ENCODE assay signal across 23 mouse cellular contexts in the genomic region with DNA sequence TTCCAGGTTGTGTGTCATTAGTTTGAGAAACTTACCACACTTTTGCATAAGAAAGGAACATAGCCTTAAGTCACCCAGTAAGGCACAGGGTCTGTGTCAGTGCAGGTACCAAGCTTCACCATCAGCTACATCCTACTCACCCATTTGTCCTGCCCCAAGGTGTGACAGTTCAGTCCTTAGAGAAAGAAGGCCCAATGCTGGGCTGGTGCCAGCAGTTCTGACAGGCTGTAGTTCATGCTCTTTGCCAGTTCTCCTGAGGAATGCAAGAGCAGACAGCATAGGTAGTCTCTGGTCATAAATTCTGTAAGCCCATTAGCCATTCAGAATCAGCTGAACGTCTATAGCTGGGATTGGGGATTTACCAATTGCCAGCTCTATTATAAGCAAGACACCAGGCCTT. TPM values are rescaled to one million over a fixed set of nuclear protein-coding genes. Genes with fewer than 3 reads are reported as not detected.
DNase-seq lines count a peak whose midpoint lies in the region; ATAC-seq and TF ChIP-seq lines count a peak whose summit lies in the region.
"Had no signal": no experiment of that assay in that cellular context is flagged by ENCODE, and none has a peak within 500 bp of the region (broad histone marks: within the 10 kb centered on the region; RNA-seq: fewer than 3 reads in every experiment).

No protein-coding gene starts in this region.

- no peak overlapping the region for H3K27ac ChIP-seq in kidney, adult 2 months (ENCODE audit: insufficient read depth, low read depth, low read length)
- no peak overlapping the region for H3K27ac ChIP-seq in kidney, embryonic 16.5 days (ENCODE audit: low read length)
- H3K27ac ChIP-seq in kidney, embryonic 14.5 days (ENCODE audit: low read depth, low read length) = no peak overlapping the region
- H3K27ac ChIP-seq in olfactory bulb, adult 2 months (ENCODE audit: insufficient read depth, low read depth, low read length) = peak overlapping the region; percentile 91
- H3K27ac ChIP-seq: embryonic facial prominence, embryonic 10.5 days; embryonic facial prominence, embryonic 12.5 days; forebrain, embryonic 13.5 days; forebrain, embryonic 15.5 days had no signal

- no peaks in the 10 kb centered on the region for H3K36me3 ChIP-seq in kidney, adult 2 months (ENCODE audit: control insufficient read depth, insufficient read depth, low read length)
- no peaks in the 10 kb centered on the region for H3K36me3 ChIP-seq in kidney, embryonic 16.5 days (ENCODE audit: insufficient read depth, low read length)
- H3K36me3 ChIP-seq in kidney, embryonic 14.5 days (ENCODE audit: control insufficient read depth, insufficient read depth, low read length) = no peaks in the 10 kb centered on the region
- H3K36me3 ChIP-seq: embryonic facial prominence, embryonic 10.5 days; embryonic facial prominence, embryonic 12.5 days; forebrain, embryonic 15.5 days; G1E had no signal

- no peak for ATAC-seq in kidney, embryonic 16.5 days (ENCODE audit: low FRiP score, low TSS enrichment)
- no peak for ATAC-seq in kidney, embryonic 14.5 days (ENCODE audit: low FRiP score, low TSS enrichment)
- ATAC-seq: activated CD4-positive, CD25-positive, alpha-beta regulatory T cell, adult 4 months; CD4-positive, CD25-positive, alpha-beta regulatory T cell, adult 4 months; forebrain, embryonic 13.5 days; forebrain, embryonic 15.5 days; Patski had no signal

- no peak overlapping the region for H3K4me2 ChIP-seq in kidney, embryonic 16.5 days (replicated peaks; ENCODE audit: low read depth, low read length)
- no peak overlapping the region for H3K4me2 ChIP-seq in kidney, embryonic 14.5 days (replicated peaks; ENCODE audit: low read depth, low read length)
- H3K4me2 ChIP-seq: embryonic facial prominence, embryonic 12.5 days; forebrain, embryonic 13.5 days; forebrain, embryonic 15.5 days had no signal

- WGBS in kidney, adult 2 months = 29% methylated on average over 1 of the region's 1 CpGs
- 35% methylated on average over 1 of the region's 1 CpGs for WGBS in kidney, embryonic 16.5 days
- WGBS in kidney, embryonic 14.5 days = 39% methylated on average over 1 of the region's 1 CpGs
- WGBS in olfactory bulb, adult 2 months = 15% methylated on average over 1 of the region's 1 CpGs

- H3K9ac ChIP-seq in kidney, embryonic 16.5 days (replicated peaks; ENCODE audit: low read length) = no peak overlapping the region
- no peak overlapping the region for H3K9ac ChIP-seq in kidney, embryonic 14.5 days (ENCODE audit: low read depth, low read length)
- H3K9ac ChIP-seq: embryonic facial prominence, embryonic 12.5 days; forebrain, embryonic 13.5 days; forebrain, embryonic 15.5 days had no signal

- peak; percentile 16 for DNase-seq in adrenal gland, postnatal 25 days
- no peak for DNase-seq in adrenal gland, adult 8-10 months
- peak; percentile 17 for DNase-seq in kidney, adult 2 months
- DNase-seq in kidney, postnatal 14 days = peak; percentile 6
- DNase-seq: adrenal gland, postnatal 10 days; B cell, adult 2 months; cerebellum, adult 11-12 months; cerebellum, adult 2 months; cerebellum, adult 9-10 months; cerebellum, postnatal 10 days; cerebellum, postnatal 25 days had no signal

- no peak for TF ChIP-seq CTCF in kidney, adult 2 months (conservative IDR thresholded peaks at IDR 0.05; ENCODE audit: insufficient read depth, insufficient read length, low read depth, low read length)
- no peak for TF ChIP-seq CTCF in olfactory bulb, adult 2 months (IDR thresholded peaks at IDR 0.05; ENCODE audit: insufficient read depth, low read depth, low read length)

- H3K9me3 ChIP-seq in kidney, embryonic 16.5 days (ENCODE audit: low read length) = no peaks in the 10 kb centered on the region
- H3K9me3 ChIP-seq in kidney, embryonic 14.5 days (ENCODE audit: control insufficient read depth, low read length) = no peaks in the 10 kb centered on the region
- H3K9me3 ChIP-seq: embryonic facial prominence, embryonic 10.5 days; embryonic facial prominence, embryonic 12.5 days; forebrain, embryonic 13.5 days; forebrain, embryonic 15.5 days; G1E had no signal

- peaks cover 2% of the 10 kb centered on the region; the same call in 1 of the 2 replicates for H3K4me1 ChIP-seq in kidney, adult 2 months (ENCODE audit: control insufficient read depth, insufficient read depth, low read length)
- H3K4me1 ChIP-seq in kidney, embryonic 16.5 days (ENCODE audit: insufficient read depth, low read length) = no peaks in the 10 kb centered on the region
- no peaks in the 10 kb centered on the region for H3K4me1 ChIP-seq in kidney, embryonic 14.5 days (ENCODE audit: control insufficient read depth, insufficient read depth, low read length)
- peaks cover 2% of the 10 kb centered on the region for H3K4me1 ChIP-seq in olfactory bulb, adult 2 months (ENCODE audit: control insufficient read depth, insufficient read depth, low read length)
- H3K4me1 ChIP-seq: embryonic facial prominence, embryonic 10.5 days; embryonic facial prominence, embryonic 12.5 days; forebrain, embryonic 13.5 days; forebrain, embryonic 15.5 days had no signal

- TF ChIP-seq POLR2A in kidney, adult 2 months (IDR thresholded peaks at IDR 0.05; ENCODE audit: low read depth, low read length) = no peak
- TF ChIP-seq POLR2A in olfactory bulb, adult 2 months (IDR thresholded peaks at IDR 0.05; ENCODE audit: insufficient read depth, low read depth, low read length) = no peak

- H3K4me3 ChIP-seq in kidney, adult 2 months (ENCODE audit: insufficient read depth, low read depth, low read length) = no peak overlapping the region
- no peak overlapping the region for H3K4me3 ChIP-seq in kidney, embryonic 16.5 days (ENCODE audit: low read length)
- no peak overlapping the region for H3K4me3 ChIP-seq in kidney, embryonic 14.5 days (ENCODE audit: low read length)
- H3K4me3 ChIP-seq in olfactory bulb, adult 2 months (ENCODE audit: insufficient read depth, low read depth, low read length) = no peak overlapping the region
- H3K4me3 ChIP-seq: embryonic facial prominence, embryonic 10.5 days; embryonic facial prominence, embryonic 12.5 days; forebrain, embryonic 13.5 days; forebrain, embryonic 15.5 days had no signal

- H3K27me3 ChIP-seq in kidney, adult 2 months (replicated peaks; ENCODE audit: control insufficient read depth, insufficient read depth, low read length) = no peaks in the 10 kb centered on the region
- no peaks in the 10 kb centered on the region for H3K27me3 ChIP-seq in kidney, embryonic 16.5 days (ENCODE audit: insufficient read depth, low read length)
- no peaks in the 10 kb centered on the region for H3K27me3 ChIP-seq in kidney, embryonic 14.5 days (ENCODE audit: control insufficient read depth, insufficient read depth, low read length)
- H3K27me3 ChIP-seq: CH12.LX; embryonic facial prominence, embryonic 12.5 days; forebrain, embryonic 13.5 days; forebrain, embryonic 15.5 days had no signal

RNA-seq across cellular contexts. Expression of gene Frzb, which starts 28.4 kb away (rescaled TPM):
- total RNA-seq in adrenal gland, postnatal 25 days (2021) = 175 and 335 TPM in 2 replicates
- total RNA-seq in adrenal gland, adult 8-10 months (2022) = 100 to 1,000 TPM in 2 of 4 experiments, 1 to 10 TPM in 2; 3.6 to 312 (median 140) TPM
- polyA plus RNA-seq in kidney, adult 2 months (2012; rRNA removed) = 6.8 and 8.3 TPM in 2 replicates
- 24.7 and 26.8 TPM in 2 replicates for polyA plus RNA-seq in kidney, embryonic 16.5 days (2015; fragmentation: Nextera tagmentation; extraction: Ambion mirVana)
- 11.4 and 21.9 TPM in 2 replicates for polyA plus RNA-seq in kidney, embryonic 14.5 days (2014; fragmentation: Nextera tagmentation; extraction: Ambion mirVana)
- polyA plus RNA-seq in olfactory bulb, adult 2 months (2012; ENCODE audit: insufficient read depth, insufficient read length, low replicate concordance, missing spikeins) = not detected in 2 replicates
- total RNA-seq: CH12.LX had no signal
- polyA plus RNA-seq: activated CD4-positive, CD25-positive, alpha-beta regulatory T cell, adult 4 months; CD4-positive, CD25-positive, alpha-beta regulatory T cell, adult 4 months had no signal
